Mouse (Mus musculus): Measurements from ENCODE around the gene Hdac4. TPM values are rescaled to one million over a fixed set of nuclear protein-coding genes. Genes with fewer than 3 reads are reported as not detected.

The Hdac4 gene
- polyA plus RNA-seq, 1 experiment: 22.6 TPM

- no peak for TF ChIP-seq CTCF (IDR thresholded peaks at IDR 0.05; ENCODE audit: insufficient read depth, low read length)
- TF ChIP-seq POLR2A (IDR thresholded peaks at IDR 0.05; ENCODE audit: borderline replicate concordance, extremely low read depth, low read depth, low read length): no peak
- Histone ChIP-seq H3K4me3 (replicated peaks; ENCODE audit: extremely low read depth, low read depth, low read length) (no peak overlapping the region), H3K4me1 (ENCODE audit: control insufficient read depth, insufficient read depth, low read length) (peaks cover 4% of the 10 kb centered on the region)
- no peak for DNase-seq
- WGBS: 80% methylated on average over 4 of the region's 4 CpGs
Measured at GRCm38 (mm10) chr1:92060532-92061064, 134.9 kb downstream of the Hdac4 start.

- no peak overlapping the region for H3K4me3 ChIP-seq (replicated peaks; ENCODE audit: extremely low read depth, low read depth, low read length)
- no peak for TF ChIP-seq POLR2A (IDR thresholded peaks at IDR 0.05; ENCODE audit: borderline replicate concordance, extremely low read depth, low read depth, low read length)
- no peak for TF ChIP-seq CTCF (IDR thresholded peaks at IDR 0.05; ENCODE audit: insufficient read depth, low read length)
- H3K4me1 ChIP-seq (ENCODE audit: control insufficient read depth, insufficient read depth, low read length): peaks cover 9% of the 10 kb centered on the region
- WGBS: 80% methylated on average over 1 of the region's 1 CpGs
- DNase-seq: no peak
Measured at GRCm38 (mm10) chr1:92059571-92059970, 135.9 kb downstream of the Hdac4 start.

GRCm38 (mm10) chr1:92058731-92059425, 136.6 kb downstream of the Hdac4 start:
- no peak for DNase-seq
- H3K4me1 ChIP-seq (ENCODE audit: control insufficient read depth, insufficient read depth, low read length): peaks cover 9% of the 10 kb centered on the region
- 55% methylated on average over 5 of the region's 5 CpGs for WGBS
- no peak overlapping the region for H3K4me3 ChIP-seq (replicated peaks; ENCODE audit: extremely low read depth, low read depth, low read length)
- TF ChIP-seq CTCF (IDR thresholded peaks at IDR 0.05; ENCODE audit: insufficient read depth, low read length) (no peak), POLR2A (IDR thresholded peaks at IDR 0.05; ENCODE audit: borderline replicate concordance, extremely low read depth, low read depth, low read length) (no peak)

- Histone ChIP-seq H3K4me1 (ENCODE audit: control insufficient read depth, insufficient read depth, low read length) (peaks cover 9% of the 10 kb centered on the region), H3K4me3 (replicated peaks; ENCODE audit: extremely low read depth, low read depth, low read length) (no peak overlapping the region)
- TF ChIP-seq POLR2A (IDR thresholded peaks at IDR 0.05; ENCODE audit: borderline replicate concordance, extremely low read depth, low read depth, low read length) (no peak), CTCF (IDR thresholded peaks at IDR 0.05; ENCODE audit: insufficient read depth, low read length) (no peak)
- WGBS: 73% methylated on average over 3 of the region's 3 CpGs
- no peak for DNase-seq
Measured at GRCm38 (mm10) chr1:92057068-92057467, 138.4 kb downstream of the Hdac4 start.

GRCm38 (mm10) chr1:92055149-92055548, 140.3 kb downstream of the Hdac4 start:
- no peak for TF ChIP-seq POLR2A (IDR thresholded peaks at IDR 0.05; ENCODE audit: borderline replicate concordance, extremely low read depth, low read depth, low read length)
- no peak for TF ChIP-seq CTCF (IDR thresholded peaks at IDR 0.05; ENCODE audit: insufficient read depth, low read length)
- WGBS: 15% methylated on average over 2 of the region's 2 CpGs
- Histone ChIP-seq H3K4me3 (replicated peaks; ENCODE audit: extremely low read depth, low read depth, low read length) (no peak overlapping the region), H3K4me1 (ENCODE audit: control insufficient read depth, insufficient read depth, low read length) (peaks cover 14% of the 10 kb centered on the region)
- no peak for DNase-seq

GRCm38 (mm10) chr1:92052190-92052589, 143.3 kb downstream of the Hdac4 start:
- H3K4me1 ChIP-seq (ENCODE audit: control insufficient read depth, insufficient read depth, low read length): peaks cover 23% of the 10 kb centered on the region
- 51% methylated on average over 4 of the region's 4 CpGs for WGBS
- TF ChIP-seq POLR2A (IDR thresholded peaks at IDR 0.05; ENCODE audit: borderline replicate concordance, extremely low read depth, low read depth, low read length) (no peak), CTCF (IDR thresholded peaks at IDR 0.05; ENCODE audit: insufficient read depth, low read length) (no peak)
- DNase-seq: no peak
- H3K4me3 ChIP-seq (replicated peaks; ENCODE audit: extremely low read depth, low read depth, low read length): no peak overlapping the region

GRCm38 (mm10) chr1:92051489-92052062, 143.9 kb downstream of the Hdac4 start:
- DNase-seq: peak; percentile 45
- TF ChIP-seq CTCF (IDR thresholded peaks at IDR 0.05; ENCODE audit: insufficient read depth, low read length) (peak; percentile 64; the same call in 1 of the 2 replicates), POLR2A (IDR thresholded peaks at IDR 0.05; ENCODE audit: borderline replicate concordance, extremely low read depth, low read depth, low read length) (no peak)
- Histone ChIP-seq H3K4me1 (ENCODE audit: control insufficient read depth, insufficient read depth, low read length) (peaks cover 23% of the 10 kb centered on the region), H3K4me3 (replicated peaks; ENCODE audit: extremely low read depth, low read depth, low read length) (no peak overlapping the region)
- WGBS: 72% methylated on average over 4 of the region's 4 CpGs

- Histone ChIP-seq H3K4me3 (replicated peaks; ENCODE audit: extremely low read depth, low read depth, low read length) (no peak overlapping the region), H3K4me1 (ENCODE audit: control insufficient read depth, insufficient read depth, low read length) (peaks cover 23% of the 10 kb centered on the region)
- no peak for DNase-seq
- TF ChIP-seq POLR2A (IDR thresholded peaks at IDR 0.05; ENCODE audit: borderline replicate concordance, extremely low read depth, low read depth, low read length): no peak
- TF ChIP-seq CTCF (IDR thresholded peaks at IDR 0.05; ENCODE audit: insufficient read depth, low read length): no peak
Measured at GRCm38 (mm10) chr1:92050992-92051391, 144.5 kb downstream of the Hdac4 start.

GRCm38 (mm10) chr1:92050566-92050965, 144.9 kb downstream of the Hdac4 start:
- TF ChIP-seq CTCF (IDR thresholded peaks at IDR 0.05; ENCODE audit: insufficient read depth, low read length) (no peak), POLR2A (IDR thresholded peaks at IDR 0.05; ENCODE audit: borderline replicate concordance, extremely low read depth, low read depth, low read length) (no peak)

More at GRCm38 (mm10) chr1:92050566-92050965, 144.9 kb downstream of the Hdac4 start:
- peaks cover 24% of the 10 kb centered on the region for H3K4me1 ChIP-seq (ENCODE audit: control insufficient read depth, insufficient read depth, low read length)
- 65% methylated on average over 3 of the region's 3 CpGs for WGBS
- H3K4me3 ChIP-seq (replicated peaks; ENCODE audit: extremely low read depth, low read depth, low read length): no peak overlapping the region
- DNase-seq: no peak
